ENCODE assay signal across 9 mouse cellular contexts in genomic region chr1:168322892-168323291, GRCm38 (mm10).
DNase-seq lines count a peak whose midpoint lies in the region; ATAC-seq and TF ChIP-seq lines count a peak whose summit lies in the region.
"Had no signal": no experiment of that assay in that cellular context is flagged by ENCODE, and none has a peak within 500 bp of the region (broad histone marks: within the 10 kb centered on the region; RNA-seq: fewer than 3 reads in every experiment).

No protein-coding gene starts in this region.

- no peaks in the 10 kb centered on the region for H3K9me3 ChIP-seq in kidney, embryonic 15.5 days (replicated peaks)
- H3K9me3 ChIP-seq in lung, embryonic 14.5 days (ENCODE audit: low read depth, low read length) = no peaks in the 10 kb centered on the region
- no peaks in the 10 kb centered on the region for H3K9me3 ChIP-seq in hindbrain, embryonic 12.5 days (replicated peaks)
- no peaks in the 10 kb centered on the region for H3K9me3 ChIP-seq in hindbrain, embryonic 16.5 days (ENCODE audit: control insufficient read depth, low read length)
- H3K9me3 ChIP-seq: embryonic facial prominence, embryonic 12.5 days had no signal

- no peak overlapping the region for H3K4me3 ChIP-seq in kidney, embryonic 15.5 days (replicated peaks)
- H3K4me3 ChIP-seq in lung, embryonic 14.5 days (ENCODE audit: low read depth, low read length) = no peak overlapping the region
- no peak overlapping the region for H3K4me3 ChIP-seq in hindbrain, embryonic 12.5 days
- no peak overlapping the region for H3K4me3 ChIP-seq in hindbrain, embryonic 16.5 days (ENCODE audit: low read length)
- H3K4me3 ChIP-seq: embryonic facial prominence, embryonic 12.5 days had no signal

- H3K9ac ChIP-seq in kidney, embryonic 15.5 days = no peak overlapping the region
- H3K9ac ChIP-seq in lung, embryonic 14.5 days = no peak overlapping the region
- no peak overlapping the region for H3K9ac ChIP-seq in hindbrain, embryonic 12.5 days
- H3K9ac ChIP-seq in hindbrain, embryonic 16.5 days (ENCODE audit: low read depth, low read length) = no peak overlapping the region
- H3K9ac ChIP-seq: embryonic facial prominence, embryonic 12.5 days had no signal

- no peak for ATAC-seq in kidney, embryonic 15.5 days (replicated peaks; ENCODE audit: low FRiP score)
- ATAC-seq in lung, embryonic 14.5 days (ENCODE audit: insufficient read depth) = no peak
- no peak for ATAC-seq in hindbrain, embryonic 12.5 days (ENCODE audit: low FRiP score)
- no peak for ATAC-seq in hindbrain, embryonic 16.5 days

- peaks cover 60% of the 10 kb centered on the region for H3K4me1 ChIP-seq in kidney, embryonic 15.5 days
- H3K4me1 ChIP-seq in lung, embryonic 14.5 days (ENCODE audit: insufficient read depth) = peaks cover 30% of the 10 kb centered on the region
- H3K4me1 ChIP-seq in hindbrain, embryonic 12.5 days = peaks cover 59% of the 10 kb centered on the region
- H3K4me1 ChIP-seq in hindbrain, embryonic 16.5 days (ENCODE audit: control insufficient read depth, insufficient read depth, low read depth, low read length) = peaks cover 30% of the 10 kb centered on the region

- no peak overlapping the region for H3K4me2 ChIP-seq in kidney, embryonic 15.5 days
- H3K4me2 ChIP-seq in lung, embryonic 14.5 days = no peak overlapping the region
- no peak overlapping the region for H3K4me2 ChIP-seq in hindbrain, embryonic 12.5 days (replicated peaks)
- H3K4me2 ChIP-seq in hindbrain, embryonic 16.5 days (ENCODE audit: low read length) = no peak overlapping the region
- H3K4me2 ChIP-seq: embryonic facial prominence, embryonic 12.5 days had no signal

- H3K36me3 ChIP-seq in kidney, embryonic 15.5 days = peaks cover 7% of the 10 kb centered on the region; the same call in 1 of the 2 replicates
- H3K36me3 ChIP-seq in lung, embryonic 14.5 days (ENCODE audit: insufficient read depth) = no peaks in the 10 kb centered on the region
- H3K36me3 ChIP-seq in hindbrain, embryonic 12.5 days = no peaks in the 10 kb centered on the region
- H3K36me3 ChIP-seq in hindbrain, embryonic 16.5 days (ENCODE audit: control insufficient read depth, insufficient read depth, low read length) = no peaks in the 10 kb centered on the region
- H3K36me3 ChIP-seq: embryonic facial prominence, embryonic 12.5 days had no signal

- DNase-seq in kidney, postnatal 10 days = peak; percentile 48
- peak; percentile 21 for DNase-seq in ZHBTc4 (ENCODE audit: low read depth, low spot score)
- peak; percentile 63 for DNase-seq in cerebellum, adult 9-10 months
- DNase-seq in lung, embryonic 14.5 days = peak; percentile 41
- no peak for DNase-seq in neural tube, embryonic 10.5 days (ENCODE audit: extremely low spot score, low spot score)

- H3K27ac ChIP-seq in kidney, embryonic 15.5 days = no peak overlapping the region
- no peak overlapping the region for H3K27ac ChIP-seq in lung, embryonic 14.5 days (ENCODE audit: low read depth)
- no peak overlapping the region for H3K27ac ChIP-seq in hindbrain, embryonic 12.5 days
- no peak overlapping the region for H3K27ac ChIP-seq in hindbrain, embryonic 16.5 days (ENCODE audit: low read depth, low read length)

- no peaks in the 10 kb centered on the region for H3K27me3 ChIP-seq in kidney, embryonic 15.5 days
- no peaks in the 10 kb centered on the region for H3K27me3 ChIP-seq in lung, embryonic 14.5 days (ENCODE audit: insufficient read depth, low read length)
- H3K27me3 ChIP-seq in hindbrain, embryonic 12.5 days = no peaks in the 10 kb centered on the region
- H3K27me3 ChIP-seq in hindbrain, embryonic 16.5 days (replicated peaks; ENCODE audit: control insufficient read depth, insufficient read depth, low read length) = no peaks in the 10 kb centered on the region
- H3K27me3 ChIP-seq: embryonic facial prominence, embryonic 12.5 days had no signal

- WGBS in kidney, embryonic 15.5 days = 97% methylated on average over 1 of the region's 1 CpGs
- 96% methylated on average over 1 of the region's 1 CpGs for WGBS in lung, embryonic 14.5 days
- 100% methylated on average over 1 of the region's 1 CpGs for WGBS in hindbrain, embryonic 12.5 days
- WGBS in hindbrain, embryonic 16.5 days = 100% methylated on average over 1 of the region's 1 CpGs

- TF ChIP-seq CTCF in lung, embryonic 14.5 days (IDR thresholded peaks at IDR 0.05; ENCODE audit: low read depth) = peak; percentile 71
